Mouse (Mus musculus) bone marrow, adult 2 months (tissue): ENCODE data around the gene Cacnb1.

Experiments
- CTCF ChIP-seq: fragments of 200-500 bp; IDR thresholded peaks from 2 replicates; pipeline ENCODE4 v1.5.1; 2011; ENCODE audit warnings: low read length, control low read depth; ENCODE audit not compliant: control insufficient read depth, insufficient read depth
- POLR2A ChIP-seq: fragments of 200-500 bp; IDR thresholded peaks from 2 replicates; pipeline ENCODE4 v1.6.1; 2011; ENCODE audit warnings: low read depth, mild to moderate bottlenecking, control low read depth, low read length, borderline replicate concordance; ENCODE audit not compliant: control insufficient read depth

GRCm38 (mm10) chr11:97980531-97980966 is 42.3 kb downstream of the Cacnb1 start:
- TF ChIP-seq CTCF (no peak), POLR2A (no peak)
